Mouse (Mus musculus): ENCODE results near the gene Asb16. TPM values are rescaled to one million over a fixed set of nuclear protein-coding genes. Genes with fewer than 3 reads are reported as not detected.
A peak's percentile ranks its signal among the peaks of the same experiment; 100 is the strongest.

Gene Asb16
- polyA plus RNA-seq, 1 experiment from 2014 or later, result not detected

Small RNA genes lying within 50 kb of the gene (microRNA-seq; reads per million reads assigned to microRNA genes)
- gene Mir8101, result 3.5 reads per million, percentile 12 among the genes with 10 or more reads in this experiment

Other genes with a start within 250 kb of the Asb16 start
- gene Mpp3, start 240.3 kb upstream of the Asb16 start, polyA plus RNA-seq (2016; fragmentation: Nextera tagmentation; extraction: Ambion mirVana), result 32.1 and 33.2 TPM in 2 replicates
- 0.19 and 0.34 TPM in 2 replicates for gene Cd300lg, start 227.2 kb upstream of the Asb16 start, polyA plus RNA-seq (2016; fragmentation: Nextera tagmentation; extraction: Ambion mirVana)
- gene Mpp2, start 180.2 kb upstream of the Asb16 start, polyA plus RNA-seq (2016; fragmentation: Nextera tagmentation; extraction: Ambion mirVana), result 21.7 and 23.3 TPM in 2 replicates
- gene Ppy, start 167.4 kb upstream of the Asb16 start, polyA plus RNA-seq (2016; fragmentation: Nextera tagmentation; extraction: Ambion mirVana), result not detected in 2 replicates
- not detected in 2 replicates for gene Pyy, start 160.9 kb upstream of the Asb16 start, polyA plus RNA-seq (2016; fragmentation: Nextera tagmentation; extraction: Ambion mirVana)
- gene Nags, start 123.2 kb upstream of the Asb16 start, polyA plus RNA-seq (2016; fragmentation: Nextera tagmentation; extraction: Ambion mirVana), result not detected in 2 replicates
- 33.9 and 38.5 TPM in 2 replicates for gene Tmem101, start 112.3 kb upstream of the Asb16 start, polyA plus RNA-seq (2016; fragmentation: Nextera tagmentation; extraction: Ambion mirVana)
- 112 and 119 TPM in 2 replicates for gene Lsm12, start 83.4 kb upstream of the Asb16 start, polyA plus RNA-seq (2016; fragmentation: Nextera tagmentation; extraction: Ambion mirVana)
- gene G6pc3, start 79.1 kb upstream of the Asb16 start, polyA plus RNA-seq (2016; fragmentation: Nextera tagmentation; extraction: Ambion mirVana), result 27.6 and 29.7 TPM in 2 replicates
- gene Hdac5, start 38.6 kb upstream of the Asb16 start, polyA plus RNA-seq (2016; fragmentation: Nextera tagmentation; extraction: Ambion mirVana), result 98.4 and 106 TPM in 2 replicates
- 11.8 and 15.2 TPM in 2 replicates for gene BC030867, start 19.9 kb upstream of the Asb16 start, polyA plus RNA-seq (2016; fragmentation: Nextera tagmentation; extraction: Ambion mirVana)
- 65.5 and 69.4 TPM in 2 replicates for gene Tmub2, start 16.2 kb downstream of the Asb16 start, polyA plus RNA-seq (2016; fragmentation: Nextera tagmentation; extraction: Ambion mirVana)
- gene Atxn7l3, start 27.9 kb downstream of the Asb16 start, polyA plus RNA-seq (2016; fragmentation: Nextera tagmentation; extraction: Ambion mirVana), result 24.7 and 26.6 TPM in 2 replicates
- 102 and 121 TPM in 2 replicates for gene Ubtf, start 51.0 kb downstream of the Asb16 start, polyA plus RNA-seq (2016; fragmentation: Nextera tagmentation; extraction: Ambion mirVana)
- 26.7 and 30.4 TPM in 2 replicates for gene Slc4a1, start 97.5 kb downstream of the Asb16 start, polyA plus RNA-seq (2016; fragmentation: Nextera tagmentation; extraction: Ambion mirVana)
- gene Rundc3a, start 124.7 kb downstream of the Asb16 start, polyA plus RNA-seq (2016; fragmentation: Nextera tagmentation; extraction: Ambion mirVana), result 117 and 133 TPM in 2 replicates
- 163 and 173 TPM in 2 replicates for gene Slc25a39, start 139.2 kb downstream of the Asb16 start, polyA plus RNA-seq (2016; fragmentation: Nextera tagmentation; extraction: Ambion mirVana)
- gene Grn, start 161.6 kb downstream of the Asb16 start, polyA plus RNA-seq (2016; fragmentation: Nextera tagmentation; extraction: Ambion mirVana), result 67.0 and 82.7 TPM in 2 replicates
- 17.6 and 18.0 TPM in 2 replicates for gene Fam171a2, start 178.9 kb downstream of the Asb16 start, polyA plus RNA-seq (2016; fragmentation: Nextera tagmentation; extraction: Ambion mirVana)
- gene Itga2b, start 201.4 kb downstream of the Asb16 start, polyA plus RNA-seq (2016; fragmentation: Nextera tagmentation; extraction: Ambion mirVana), result 5.4 and 7.1 TPM in 2 replicates